Mouse (Mus musculus) duodenum, adult 2 months (tissue): ENCODE measurements around the gene Papss1. TPM values are rescaled to one million over a fixed set of nuclear protein-coding genes. Genes with fewer than 3 reads are reported as not detected.

Experiments used
- polyA plus RNA-seq: library from polyadenylated mRNA; depleted of rRNA; stranded (reverse); fragments of >200 nt; gene quantifications from 2 replicates; pipeline ENCODE4 v1.2.3, GENCODE M21; 2012; ENCODE audit warnings: low replicate concordance; rRNA removed

Gene Papss1
- polyA plus RNA-seq: 11.7 and 22.8 TPM in 2 replicates

GRCm38 (mm10) chr3:131564430-131565256 is at the start of gene Papss1:
Gene Papss1 (plus strand): TSS chr3:131564768.

Other genes with a start within 250 kb of the Papss1 start
- 2.6 and 3.6 TPM in 2 replicates for gene Sgms2, start 73.4 kb upstream of the Papss1 start, polyA plus RNA-seq